Mouse (Mus musculus) cortical plate, adult 2 months (tissue): ENCODE data around the gene Slc39a11. TPM values are rescaled to one million over a fixed set of nuclear protein-coding genes. Genes with fewer than 3 reads are reported as not detected.

ENCODE experiments used
- H3K27ac ChIP-seq: fragments of 200-500 bp; 2 replicates; pipeline ENCODE4 v1.5.1; 2012; ENCODE audit warnings: low read length, control low read depth, inconsistent platforms; ENCODE audit not compliant: insufficient read depth
- H3K4me1 ChIP-seq: fragments of 200-500 bp; 2 replicates; pipeline ENCODE4 v1.6.1; 2011; ENCODE audit warnings: low read length; ENCODE audit not compliant: control insufficient read depth, insufficient read depth
- H3K4me3 ChIP-seq: fragments of 200-500 bp; 2 replicates; pipeline ENCODE4 v1.5.1; 2011; ENCODE audit warnings: mild to moderate bottlenecking, low read length, control low read depth; ENCODE audit not compliant: insufficient read depth
- CTCF ChIP-seq: fragments of 200-500 bp; IDR thresholded peaks from 2 replicates; pipeline ENCODE4 v1.5.1; 2011; ENCODE audit warnings: mild to moderate bottlenecking, control low read depth, low read length; ENCODE audit not compliant: insufficient read depth; ENCODE audit errors: extremely low read depth
- POLR2A ChIP-seq: fragments of 200-500 bp; IDR thresholded peaks from 2 replicates; pipeline ENCODE4 v1.6.1; 2011; ENCODE audit warnings: mild to moderate bottlenecking, low read length, control low read depth; ENCODE audit not compliant: insufficient read depth; ENCODE audit errors: extremely low read depth
- polyA plus RNA-seq: library from polyadenylated mRNA; depleted of rRNA; stranded (reverse); fragments of >200 nt; gene quantifications from 2 replicates; pipeline ENCODE4 v1.2.3, GENCODE M21; 2012

Slc39a11 gene
- polyA plus RNA-seq, 1 experiment = 11.4 TPM

DNA sequence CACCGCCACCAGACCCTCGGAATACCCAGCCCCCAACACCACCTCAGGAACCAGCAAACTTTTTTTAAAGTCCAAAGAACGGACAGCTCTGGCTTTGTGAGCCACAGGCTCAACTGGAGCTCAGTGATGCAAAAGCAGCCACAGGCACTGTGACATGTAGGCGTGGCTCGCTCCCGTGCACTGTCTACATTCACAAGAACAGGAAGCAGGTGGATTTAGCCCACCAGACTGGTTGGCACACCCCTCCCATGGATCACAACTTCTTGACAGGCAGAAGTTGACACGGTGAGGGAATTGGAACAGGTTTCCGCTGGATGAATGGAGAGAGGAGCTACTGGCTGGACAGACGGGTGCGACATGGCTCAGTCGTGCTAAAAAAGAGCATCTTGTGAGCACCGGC, 93.7 kb downstream of the Slc39a11 start:
- H3K27ac ChIP-seq = no peak overlapping the region
- TF ChIP-seq CTCF = no peak
- TF ChIP-seq POLR2A = no peak
- no peak overlapping the region for H3K4me3 ChIP-seq
- H3K4me1 ChIP-seq = peaks cover 21% of the 10 kb centered on the region

DNA sequence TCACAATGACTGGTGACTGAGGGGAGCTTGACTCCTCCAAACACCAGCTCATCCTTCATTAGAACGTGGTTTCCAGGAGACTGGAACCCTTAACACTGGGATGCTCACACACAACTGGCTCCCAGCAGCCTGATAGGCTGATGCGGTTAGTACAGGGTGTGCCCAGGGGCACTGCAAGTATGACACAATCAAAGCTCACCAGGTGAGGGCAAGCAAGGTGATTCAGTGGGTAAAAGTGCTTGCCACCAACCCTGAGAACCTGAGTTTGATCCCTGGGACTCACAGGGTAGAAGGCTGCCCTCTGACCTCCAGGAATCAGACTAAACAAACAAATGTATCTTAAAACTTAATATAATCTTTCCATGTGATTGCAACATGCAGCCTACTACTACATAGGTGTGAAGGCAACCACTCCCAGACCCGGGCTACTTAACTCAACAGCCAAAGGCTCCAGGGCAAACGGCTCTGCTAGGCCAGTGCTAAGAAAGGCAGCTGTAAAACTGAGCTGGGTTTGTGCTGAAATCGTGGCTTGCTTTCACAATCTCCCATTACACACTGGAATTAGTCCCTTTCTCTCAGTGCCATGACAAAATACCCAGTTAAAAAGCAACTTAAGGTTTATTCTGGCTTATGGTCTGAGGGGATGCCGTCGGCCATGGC, 95.0 kb downstream of the Slc39a11 start:
- H3K27ac ChIP-seq = no peak overlapping the region

DNA sequence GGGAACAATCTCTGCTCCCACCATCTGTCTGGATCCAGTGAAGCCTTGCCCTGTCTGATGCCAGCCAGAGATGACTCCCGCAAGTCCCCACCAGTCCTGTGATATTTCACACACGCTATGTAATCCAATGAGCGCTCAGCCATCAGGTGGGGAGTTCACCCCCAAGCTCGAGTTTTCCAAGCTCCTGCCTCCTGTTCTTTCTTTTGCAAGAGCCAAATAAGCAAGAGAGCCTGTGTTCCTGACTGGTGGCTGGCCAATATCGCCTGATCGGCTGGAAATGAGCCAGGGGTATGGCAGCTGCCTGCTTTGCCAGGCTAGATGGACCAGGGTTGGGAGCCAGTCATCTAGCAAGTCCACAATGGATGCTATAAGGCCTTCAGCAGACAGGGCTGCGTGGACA, 95.7 kb downstream of the Slc39a11 start:
- Histone ChIP-seq H3K4me1 (peaks cover 10% of the 10 kb centered on the region), H3K27ac (no peak overlapping the region), H3K4me3 (no peak overlapping the region)
- no peak for TF ChIP-seq POLR2A
- TF ChIP-seq CTCF = no peak

More for the DNA sequence above, 95.0 kb downstream of the Slc39a11 start:
- Histone ChIP-seq H3K4me1 (peaks cover 15% of the 10 kb centered on the region), H3K4me3 (no peak overlapping the region)
- no peak for TF ChIP-seq POLR2A
- no peak for TF ChIP-seq CTCF

DNA sequence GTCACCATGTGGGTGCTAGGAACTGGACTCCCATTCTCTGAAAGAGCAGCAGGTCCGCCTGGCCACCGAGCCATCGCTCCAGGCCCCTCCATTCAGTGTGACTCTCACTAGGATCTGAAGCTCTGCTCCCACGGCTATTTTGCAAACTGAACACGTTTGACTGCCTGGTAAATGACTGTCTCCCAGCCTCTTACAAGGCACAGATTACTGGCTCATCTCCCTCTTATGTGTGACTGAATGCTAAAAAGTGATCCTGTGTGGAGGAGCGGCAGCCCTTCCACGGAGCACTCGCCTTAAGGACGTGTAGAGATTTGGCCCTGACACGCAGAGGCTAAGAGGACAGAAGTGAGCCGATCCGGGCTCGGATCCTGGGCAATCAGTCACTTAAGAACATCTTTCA, 96.3 kb downstream of the Slc39a11 start:
- Histone ChIP-seq H3K4me1 (peaks cover 10% of the 10 kb centered on the region), H3K27ac (no peak overlapping the region), H3K4me3 (no peak overlapping the region)
- TF ChIP-seq CTCF = no peak
- TF ChIP-seq POLR2A = no peak

DNA sequence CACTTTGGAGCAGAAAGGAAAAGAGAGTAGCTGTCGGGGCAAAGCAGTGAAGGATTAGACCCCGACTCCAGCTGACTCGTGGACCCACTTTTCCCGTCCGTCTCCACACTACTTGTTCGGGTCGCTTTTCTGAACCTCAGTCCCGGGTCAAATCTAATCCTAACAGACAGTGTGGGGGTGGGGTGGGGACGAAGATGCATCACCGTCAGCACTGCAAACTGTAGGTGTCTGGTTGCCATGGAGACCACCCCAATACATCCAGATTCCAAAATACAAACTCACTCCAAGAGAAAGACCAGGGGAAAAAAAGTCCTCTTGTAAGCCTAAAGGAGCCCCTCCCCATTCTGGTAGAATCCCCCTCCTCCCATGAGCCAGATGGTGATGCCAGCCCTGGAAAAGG, 97.3 kb downstream of the Slc39a11 start:
- Histone ChIP-seq H3K27ac (no peak overlapping the region), H3K4me1 (peaks cover 10% of the 10 kb centered on the region), H3K4me3 (no peak overlapping the region)
- TF ChIP-seq CTCF (no peak), POLR2A (no peak)

DNA sequence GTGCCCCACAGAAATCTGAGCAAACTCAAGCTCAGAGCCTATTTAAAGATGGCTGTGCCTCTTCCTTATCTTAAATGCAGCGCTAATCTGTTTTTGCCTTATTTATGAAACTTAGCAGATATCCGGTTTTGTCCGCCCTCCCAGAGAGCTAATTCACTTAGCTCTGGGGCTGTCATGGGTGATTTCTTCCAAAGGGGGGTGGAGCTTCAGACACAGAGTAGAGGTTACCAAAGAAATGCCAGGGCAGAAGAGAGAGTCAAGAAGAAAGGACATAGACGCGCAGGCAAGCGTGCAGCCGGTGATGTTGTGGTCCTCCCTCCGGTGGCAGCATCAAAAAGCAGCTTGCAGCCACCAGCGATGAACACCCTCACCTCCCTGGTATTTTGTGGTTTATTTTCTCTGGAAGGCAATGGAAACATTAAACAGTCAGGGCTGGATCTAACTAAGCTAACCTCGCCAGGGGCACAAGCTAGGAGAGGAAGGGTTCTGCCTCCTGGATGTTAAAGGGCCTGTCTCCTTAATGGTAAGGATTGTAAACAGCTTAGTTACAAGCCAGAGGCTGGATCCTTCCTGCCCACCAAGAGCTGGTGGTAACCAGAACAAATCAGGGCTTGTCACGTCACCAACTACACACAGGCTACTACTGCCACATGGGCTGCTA, 103.5 kb downstream of the Slc39a11 start:
- TF ChIP-seq CTCF = no peak
- TF ChIP-seq POLR2A = no peak
- Histone ChIP-seq H3K4me3 (no peak overlapping the region), H3K4me1 (no peaks in the 10 kb centered on the region), H3K27ac (no peak overlapping the region)

DNA sequence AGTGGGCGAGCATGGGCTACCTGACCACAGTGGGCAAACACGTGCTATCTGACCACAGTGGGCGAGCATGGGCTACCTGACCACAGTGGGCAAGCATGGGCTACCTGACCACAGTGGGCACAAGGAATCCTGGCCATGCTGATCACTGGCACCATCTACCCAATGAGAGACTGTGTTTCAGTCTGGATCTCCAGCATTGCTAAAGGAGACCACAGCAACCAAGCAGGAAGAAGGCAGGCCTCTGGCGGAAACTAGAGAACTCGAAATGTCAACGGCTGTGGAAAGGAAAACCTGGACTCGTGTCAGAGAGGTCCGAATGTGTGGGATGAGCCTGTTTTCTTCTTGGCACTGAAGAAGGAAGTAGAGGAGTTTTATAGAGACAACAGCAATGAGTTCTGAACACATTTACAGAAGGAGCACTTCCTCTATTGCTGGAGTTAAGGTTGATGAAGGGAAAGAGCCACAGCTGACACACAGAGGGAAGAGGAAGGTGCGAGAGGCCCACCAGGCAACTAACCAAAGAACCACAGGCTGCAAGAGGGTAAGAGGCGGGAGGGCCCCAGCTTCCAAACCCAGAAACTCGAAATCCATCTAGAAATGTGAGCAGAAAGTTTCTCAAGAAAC, 105.8 kb downstream of the Slc39a11 start:
- TF ChIP-seq CTCF (no peak), POLR2A (no peak)
- Histone ChIP-seq H3K4me3 (no peak overlapping the region), H3K27ac (no peak overlapping the region), H3K4me1 (no peaks in the 10 kb centered on the region)

DNA sequence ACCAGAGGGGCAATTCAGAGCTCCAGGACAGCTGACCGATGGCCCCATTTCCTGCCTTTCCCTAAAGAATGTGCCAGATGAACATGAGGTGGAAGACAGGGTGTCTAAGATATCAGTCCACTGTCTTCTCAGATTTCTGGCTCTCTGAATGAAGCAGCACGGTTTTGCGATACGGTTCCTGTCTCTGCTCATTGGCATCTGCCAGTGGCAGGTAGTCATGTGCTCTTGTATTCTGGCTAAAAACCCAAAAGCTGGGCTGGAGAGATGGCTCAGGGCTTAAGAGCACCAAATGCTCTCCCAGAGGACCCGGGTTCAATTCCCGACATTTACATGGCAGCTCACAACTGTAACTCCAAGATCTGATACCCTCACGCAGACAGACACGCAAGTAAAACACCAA, 108.8 kb downstream of the Slc39a11 start:
- H3K4me3 ChIP-seq = no peak overlapping the region
- H3K4me1 ChIP-seq = no peaks in the 10 kb centered on the region
- no peak overlapping the region for H3K27ac ChIP-seq
- TF ChIP-seq POLR2A = no peak

DNA sequence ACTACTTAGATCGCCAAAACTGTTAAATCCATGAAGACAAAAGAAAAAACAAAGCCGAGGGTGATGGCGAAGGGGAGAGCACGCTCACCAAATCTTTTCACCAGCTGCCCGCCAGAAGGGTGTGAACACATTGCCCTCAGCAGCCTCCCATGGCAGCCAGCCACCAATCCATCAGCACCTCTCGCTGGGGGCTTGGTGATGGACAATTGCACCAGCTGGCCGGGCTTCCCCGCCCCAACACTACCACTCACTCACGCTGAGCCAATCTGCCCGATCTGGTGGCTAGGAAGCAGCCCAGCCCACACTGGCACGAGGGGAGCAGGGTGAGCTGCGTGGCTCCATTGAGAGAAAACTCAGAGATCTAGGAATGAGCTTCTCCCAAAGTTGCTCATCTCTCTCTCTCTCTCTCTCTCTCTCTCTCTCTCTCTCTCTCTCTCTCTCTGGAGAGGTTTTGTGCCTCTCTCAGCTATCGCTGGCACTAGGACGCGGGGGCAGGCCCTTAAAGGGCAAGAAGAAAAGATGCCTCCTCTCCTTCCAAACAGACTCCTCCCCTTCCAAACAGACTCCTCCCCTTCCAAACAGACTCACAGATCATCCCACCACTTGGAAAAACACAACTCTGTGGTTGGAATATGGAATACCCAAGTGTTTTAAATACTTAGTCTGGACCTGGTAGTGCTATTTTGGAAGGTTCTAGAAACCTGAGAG, 110.2 kb downstream of the Slc39a11 start:
- TF ChIP-seq POLR2A (no peak), CTCF (no peak)
- no peak overlapping the region for H3K27ac ChIP-seq
- no peaks in the 10 kb centered on the region for H3K4me1 ChIP-seq
- no peak overlapping the region for H3K4me3 ChIP-seq

DNA sequence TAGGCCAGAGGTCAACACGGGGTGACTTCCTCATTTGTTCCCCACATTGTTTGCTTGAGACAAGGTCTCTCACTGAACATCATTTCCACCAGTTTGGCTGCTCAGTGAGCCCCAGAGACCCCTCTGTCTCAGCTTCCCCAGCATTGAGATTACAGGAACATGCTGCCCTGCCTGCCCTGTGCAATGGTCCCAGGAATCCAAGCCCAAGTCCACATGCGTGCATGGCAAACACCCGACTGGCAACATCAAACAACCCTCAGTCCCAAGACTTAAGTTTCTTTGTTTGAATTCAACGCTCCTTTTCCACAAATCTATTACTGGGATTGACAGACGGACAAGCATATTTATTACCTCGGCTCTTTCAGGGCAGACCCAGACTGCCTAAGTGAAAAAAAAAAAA, 110.8 kb downstream of the Slc39a11 start:
- H3K4me1 ChIP-seq = no peaks in the 10 kb centered on the region
- H3K4me3 ChIP-seq = no peak overlapping the region
- TF ChIP-seq POLR2A (no peak), CTCF (no peak)
- no peak overlapping the region for H3K27ac ChIP-seq
